Mouse (Mus musculus) stomach, postnatal 0 days (tissue): ENCODE measurements around the gene Kcnj5. TPM values are rescaled to one million over a fixed set of nuclear protein-coding genes. Genes with fewer than 3 reads are reported as not detected.

ENCODE experiments used
- ATAC-seq: fragments of 200-750 bp; cut with Nextera tagmentation; 2 replicates; pipeline ENCODE4 v1.8.0; 2017; ENCODE audit not compliant: low FRiP score, low TSS enrichment
- DNase-seq: peaks from one replicate; pipeline ENCODE4 v3.0.0-alpha.2; 2016; ENCODE audit warnings: low spot score
- H3K27ac ChIP-seq: fragments of 300-500 bp; sonication (generic); replicated peaks from 2 replicates; pipeline ENCODE4 v1.5.1; 2014; ENCODE audit warnings: mild to moderate bottlenecking, control low read depth
- H3K27me3 ChIP-seq: fragments of 300-500 bp; sonication (generic); 2 replicates; pipeline ENCODE4 v1.6.1; 2014; ENCODE audit warnings: low read length; ENCODE audit not compliant: control insufficient read depth, insufficient read depth
- H3K36me3 ChIP-seq: fragments of 300-500 bp; sonication (generic); 2 replicates; pipeline ENCODE4 v1.6.1; 2014; ENCODE audit warnings: low read length, mixed read lengths; ENCODE audit not compliant: control insufficient read depth, insufficient read depth
- H3K4me1 ChIP-seq: fragments of 300-500 bp; sonication (generic); replicated peaks from 2 replicates; pipeline ENCODE4 v1.6.1; 2014; ENCODE audit warnings: antibody characterized with exemption; ENCODE audit not compliant: control insufficient read depth, insufficient read depth
- H3K4me2 ChIP-seq: fragments of 300-500 bp; sonication (generic); replicated peaks from 2 replicates; pipeline ENCODE4 v1.6.1; 2014; ENCODE audit warnings: low read depth, mild to moderate bottlenecking, control low read depth, moderate library complexity
- H3K4me3 ChIP-seq: fragments of 300-500 bp; sonication (generic); 2 replicates; pipeline ENCODE4 v1.5.1; 2014; ENCODE audit warnings: low read depth, low read length, control low read depth
- H3K9ac ChIP-seq: fragments of 300-500 bp; sonication (generic); 2 replicates; pipeline ENCODE4 v1.6.1; 2014; ENCODE audit warnings: mild to moderate bottlenecking, low read length, control low read depth, mixed read lengths
- H3K9me3 ChIP-seq: fragments of 300-500 bp; sonication (generic); 2 replicates; pipeline ENCODE4 v1.6.1; 2016; ENCODE audit warnings: low read length; ENCODE audit not compliant: control insufficient read depth
- CTCF ChIP-seq: IDR thresholded peaks from 2 replicates; pipeline ENCODE4 v1.5.1; 2016; ENCODE audit warnings: antibody characterized with exemption, low read depth, mild to moderate bottlenecking, moderate library complexity
- EP300 ChIP-seq: optimal IDR thresholded peaks from 2 replicates; pipeline ENCODE3; 2016; ENCODE audit warnings: antibody characterized with exemption
- WGBS: fragments of 180-500 bp; shearing (Covaris S2); extraction: QIAGEN DNeasy Blood & Tissue Kit; methylation state at CpG from one replicate; pipeline ENCODE4 v1.1.7; 2014; 5-methylcytosine and 5-hydroxymethylcytosine counted together
- polyA plus RNA-seq: library from polyadenylated mRNA; unstranded; fragments of >200 nt; fragmentation: Nextera tagmentation; extraction: Ambion mirVana; gene quantifications from 2 replicates; pipeline ENCODE4 v1.2.1, GENCODE M21; 2015

Kcnj5 gene
- polyA plus RNA-seq, 1 experiment from 2014 or later: 0.04 TPM

- H3K4me3 ChIP-seq: no peak overlapping the region
- ATAC-seq (no peak), DNase-seq (no peak)
- H3K36me3 ChIP-seq: no peaks in the 10 kb centered on the region
- TF ChIP-seq CTCF (no peak), EP300 (no peak)
- WGBS: 73% methylated on average over 5 of the region's 5 CpGs
- H3K4me2 ChIP-seq: no peak overlapping the region
- H3K27ac ChIP-seq: no peak overlapping the region
- H3K9ac ChIP-seq: no peak overlapping the region
- H3K9me3 ChIP-seq: no peaks in the 10 kb centered on the region
- no peaks in the 10 kb centered on the region for H3K27me3 ChIP-seq
- H3K4me1 ChIP-seq: no peaks in the 10 kb centered on the region
Measured at GRCm38 (mm10) chr9:32376863-32377590, 32.9 kb upstream of the Kcnj5 start.

- no peak for TF ChIP-seq CTCF
- Histone ChIP-seq H3K4me1 (no peaks in the 10 kb centered on the region), H3K9ac (no peak overlapping the region), H3K36me3 (no peaks in the 10 kb centered on the region), H3K4me2 (no peak overlapping the region), H3K27me3 (no peaks in the 10 kb centered on the region), H3K4me3 (no peak overlapping the region), H3K9me3 (no peaks in the 10 kb centered on the region), H3K27ac (no peak overlapping the region)
- DNase-seq (no peak), ATAC-seq (no peak)
- WGBS: 63% methylated on average over 7 of the region's 7 CpGs
Measured at GRCm38 (mm10) chr9:32376031-32376430, 31.9 kb upstream of the Kcnj5 start.

GRCm38 (mm10) chr9:32373656-32374055, 29.5 kb upstream of the Kcnj5 start:
- WGBS: 88% methylated on average over 6 of the region's 6 CpGs
- TF ChIP-seq EP300: no peak
- TF ChIP-seq CTCF: no peak
- Histone ChIP-seq H3K27me3 (no peaks in the 10 kb centered on the region), H3K4me3 (no peak overlapping the region), H3K27ac (no peak overlapping the region), H3K4me1 (no peaks in the 10 kb centered on the region), H3K4me2 (no peak overlapping the region), H3K36me3 (no peaks in the 10 kb centered on the region), H3K9ac (no peak overlapping the region), H3K9me3 (no peaks in the 10 kb centered on the region)
- no peak for ATAC-seq
- DNase-seq: no peak

GRCm38 (mm10) chr9:32372202-32372601, 28.1 kb upstream of the Kcnj5 start, which contains the start of gene Kcnj1:
Gene Kcnj1 (plus strand): TSS chr9:32372493.
- H3K36me3 ChIP-seq: no peaks in the 10 kb centered on the region
- TF ChIP-seq CTCF: no peak
- no peak for TF ChIP-seq EP300
- no peak within 1 kb of the TSS for H3K4me3 ChIP-seq
- no peak within 1 kb of the TSS for H3K4me2 ChIP-seq
- ATAC-seq: no peak
- no peak within 1 kb of the TSS for H3K27ac ChIP-seq
- no peaks in the 10 kb centered on the region for H3K9me3 ChIP-seq
- H3K9ac ChIP-seq: no peak within 1 kb of the TSS
- WGBS: 62% methylated on average over 6 of the region's 6 CpGs
- no peaks in the 10 kb centered on the region for H3K27me3 ChIP-seq
- no peak for DNase-seq
- H3K4me1 ChIP-seq: no peaks in the 10 kb centered on the region

GRCm38 (mm10) chr9:32369388-32369787, 25.2 kb upstream of the Kcnj5 start:
- H3K36me3 ChIP-seq: no peaks in the 10 kb centered on the region
- no peak overlapping the region for H3K4me2 ChIP-seq
- H3K27ac ChIP-seq: no peak overlapping the region
- H3K4me1 ChIP-seq: no peaks in the 10 kb centered on the region
- TF ChIP-seq CTCF: no peak
- TF ChIP-seq EP300: no peak
- H3K9me3 ChIP-seq: no peaks in the 10 kb centered on the region
- H3K27me3 ChIP-seq: no peaks in the 10 kb centered on the region
- ATAC-seq (peak; percentile 57; the same call in 1 of the 2 replicates), DNase-seq (peak; percentile 42)
- 31% methylated on average over 6 of the region's 6 CpGs for WGBS
- H3K9ac ChIP-seq: no peak overlapping the region
- no peak overlapping the region for H3K4me3 ChIP-seq

- TF ChIP-seq CTCF (no peak), EP300 (no peak)
- Histone ChIP-seq H3K4me2 (no peak overlapping the region), H3K36me3 (no peaks in the 10 kb centered on the region), H3K4me1 (no peaks in the 10 kb centered on the region), H3K9me3 (no peaks in the 10 kb centered on the region), H3K27me3 (no peaks in the 10 kb centered on the region), H3K4me3 (no peak overlapping the region), H3K27ac (no peak overlapping the region), H3K9ac (no peak overlapping the region)
- ATAC-seq (no peak), DNase-seq (no peak)
- WGBS: 10% methylated on average over 2 of the region's 2 CpGs
Measured at GRCm38 (mm10) chr9:32368812-32369211, 24.7 kb upstream of the Kcnj5 start.
